Mouse (Mus musculus): ENCODE results near the gene Mcm8.
A peak's percentile ranks its signal among the peaks of the same experiment; 100 is the strongest.

Gene Mcm8

DNA sequence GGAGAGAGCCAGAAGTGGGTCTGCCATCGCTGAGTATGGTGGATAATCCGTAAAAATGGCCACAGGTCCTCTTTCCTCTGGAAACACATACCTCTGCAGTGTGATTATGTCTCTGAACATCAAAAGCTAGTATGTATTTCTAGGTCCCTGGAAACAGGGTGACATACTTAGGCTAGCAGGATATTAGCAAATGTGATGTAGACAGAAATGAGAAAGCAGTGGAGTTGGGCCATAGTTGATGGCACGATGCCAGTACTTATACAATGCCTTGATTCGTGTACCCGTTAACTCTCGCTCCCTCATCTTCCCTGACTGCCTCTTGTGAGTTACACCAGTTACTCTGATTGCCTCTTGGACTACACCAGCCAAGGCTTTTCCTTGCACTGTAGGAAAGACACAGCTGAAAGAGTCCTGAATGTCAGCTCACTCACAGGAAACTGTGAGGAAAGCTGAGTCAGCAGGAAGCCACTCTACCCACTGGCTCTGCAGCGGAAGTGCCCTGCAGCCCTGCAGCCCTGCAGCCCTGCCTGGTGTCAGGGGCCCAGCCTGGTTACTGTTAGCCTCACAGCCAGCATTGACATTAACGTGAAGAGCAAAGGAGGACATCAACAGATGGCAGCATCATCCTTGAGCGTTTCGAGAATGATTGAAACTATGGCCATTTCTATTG is 57.9 kb downstream of the Mcm8 start:
- DNase-seq (ENCODE audit: low read depth), result peak; percentile 13

DNA sequence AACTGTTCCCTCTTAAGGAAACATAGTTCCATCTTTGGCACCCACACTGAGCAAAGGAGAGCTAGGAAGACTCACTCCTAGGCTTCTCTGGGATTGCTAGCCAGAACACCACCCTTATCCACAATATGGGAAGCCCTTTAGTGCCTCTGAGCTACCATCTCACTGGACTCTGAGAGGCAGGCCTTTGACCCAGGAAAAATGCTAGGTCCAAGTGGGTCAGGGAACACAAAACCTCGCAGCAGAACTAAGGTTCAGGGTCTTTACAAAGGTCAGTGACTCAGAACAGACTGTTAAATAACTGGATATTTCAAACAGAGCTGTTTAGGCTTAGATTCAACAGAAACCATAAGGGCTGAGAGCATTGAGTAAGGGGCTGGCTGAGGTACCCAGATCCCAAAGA is 61.0 kb downstream of the Mcm8 start:
- no peak for DNase-seq (ENCODE audit: low read depth)

DNA sequence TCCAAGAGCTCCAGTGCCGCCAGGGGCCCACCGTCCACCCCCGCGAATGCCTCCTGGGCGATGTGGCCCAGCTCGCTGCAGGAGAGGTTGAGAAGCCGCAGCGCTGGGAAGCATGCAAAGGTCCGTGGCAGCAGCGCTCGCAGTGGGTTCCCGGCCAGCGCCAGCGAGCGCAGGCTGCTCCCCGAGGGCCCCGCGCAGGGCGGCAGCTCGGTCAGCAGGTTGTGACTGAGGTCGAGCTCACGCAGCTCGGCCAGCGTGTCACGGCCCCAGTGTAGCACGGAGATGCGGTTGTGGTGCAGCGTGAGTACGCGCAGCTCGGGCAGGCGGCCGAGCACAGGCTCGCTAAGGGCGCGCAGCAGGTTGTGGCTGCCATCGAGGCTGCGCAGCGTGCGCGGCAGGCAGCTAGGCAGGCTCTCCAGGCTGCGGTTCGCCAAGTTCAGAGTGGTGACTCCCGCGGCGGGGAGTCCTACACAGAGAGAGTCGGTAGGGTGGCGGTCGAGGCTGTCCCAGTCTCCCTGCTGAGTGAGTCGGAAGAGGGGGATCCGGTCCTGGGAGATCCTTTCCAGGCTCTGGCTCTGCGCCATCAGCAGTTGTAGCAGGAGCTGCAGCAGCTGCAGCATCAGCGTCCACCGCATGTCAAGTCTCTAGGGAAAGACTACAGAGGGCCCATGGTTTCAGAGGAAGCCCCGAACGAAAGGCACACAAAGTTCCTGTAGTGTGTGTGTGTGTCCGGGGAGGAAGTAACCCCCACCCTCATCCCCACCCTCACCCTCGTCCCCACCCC is 63.5 kb downstream of the Mcm8 start:
- peak; percentile 18 for DNase-seq (ENCODE audit: low read depth)

DNA sequence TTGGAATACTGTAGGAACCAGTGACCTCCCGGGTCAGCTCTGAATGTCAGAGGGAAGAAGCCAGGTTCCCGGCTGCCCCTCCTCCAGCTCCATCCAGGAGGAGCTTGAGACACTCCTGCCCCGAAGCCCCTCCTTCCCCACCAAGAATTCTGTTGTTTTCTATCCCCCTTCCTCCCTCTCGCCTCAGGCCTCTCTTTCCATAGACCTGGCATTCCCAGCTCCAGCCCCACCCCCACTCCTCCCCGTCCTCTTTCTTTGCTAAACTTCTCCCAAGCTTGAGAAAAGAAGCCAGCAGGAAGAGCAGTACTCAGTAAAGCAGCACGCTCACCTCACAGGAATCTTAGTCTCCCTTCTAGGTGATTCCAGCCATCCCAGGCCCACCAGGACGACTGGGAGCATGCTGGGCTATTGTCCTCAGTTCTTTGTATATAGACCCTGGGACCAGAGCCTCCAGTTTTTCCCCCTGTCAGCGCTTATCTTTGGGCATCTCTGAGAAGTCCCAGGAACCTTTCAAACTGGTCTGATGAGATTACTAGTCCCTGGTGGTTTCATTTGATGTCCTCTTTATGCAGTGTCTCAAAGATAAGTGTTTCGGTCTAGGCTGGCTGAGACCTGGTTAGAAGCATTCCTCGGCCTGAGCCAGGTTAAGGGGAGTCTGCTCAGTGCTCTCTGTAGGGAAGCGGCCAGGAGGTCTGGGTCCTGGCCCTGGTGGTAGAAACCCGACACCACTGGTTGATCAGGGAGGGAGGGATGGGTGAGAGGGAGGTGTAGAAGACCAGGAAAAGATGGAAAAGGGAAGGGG is 65.1 kb downstream of the Mcm8 start, which contains the start of gene Lrrn4:
TSS of gene Lrrn4 (minus strand) at position 48 of the 802 bp plus-strand sequence.
- no peak for DNase-seq (ENCODE audit: low read depth)

DNA sequence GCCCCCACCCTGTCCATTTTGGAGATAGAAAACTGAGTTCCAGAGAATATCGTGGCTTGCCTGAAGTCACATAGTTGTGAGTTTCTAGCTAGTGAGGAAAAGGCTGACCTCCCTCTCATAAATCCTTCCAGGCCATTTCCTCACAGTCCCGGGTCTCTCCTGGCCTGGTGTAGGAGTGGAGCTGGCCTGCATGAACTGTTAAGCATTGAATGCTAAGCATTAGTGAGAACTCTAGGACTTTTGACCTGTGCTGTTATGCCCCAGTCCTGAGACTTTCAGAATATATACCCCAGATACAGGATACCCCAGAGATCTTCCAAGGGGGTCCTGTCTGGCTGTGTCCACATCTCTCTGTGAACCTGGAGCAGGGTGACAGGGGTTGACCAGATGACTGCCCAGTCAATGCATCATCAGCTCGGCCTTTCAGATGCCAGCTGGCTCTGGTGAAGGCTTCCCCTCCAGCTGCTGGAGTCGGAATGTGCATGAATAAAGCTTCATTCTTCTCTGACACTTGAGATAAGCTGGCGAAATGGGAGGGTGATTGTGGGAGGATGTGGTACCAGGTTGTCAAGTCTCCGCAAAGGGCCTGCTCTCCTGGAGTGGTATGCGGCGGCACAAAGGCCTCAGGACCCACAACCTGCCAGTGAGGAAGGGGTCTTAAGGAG is 68.5 kb downstream of the Mcm8 start:
- no peak for DNase-seq (ENCODE audit: low read depth)

DNA sequence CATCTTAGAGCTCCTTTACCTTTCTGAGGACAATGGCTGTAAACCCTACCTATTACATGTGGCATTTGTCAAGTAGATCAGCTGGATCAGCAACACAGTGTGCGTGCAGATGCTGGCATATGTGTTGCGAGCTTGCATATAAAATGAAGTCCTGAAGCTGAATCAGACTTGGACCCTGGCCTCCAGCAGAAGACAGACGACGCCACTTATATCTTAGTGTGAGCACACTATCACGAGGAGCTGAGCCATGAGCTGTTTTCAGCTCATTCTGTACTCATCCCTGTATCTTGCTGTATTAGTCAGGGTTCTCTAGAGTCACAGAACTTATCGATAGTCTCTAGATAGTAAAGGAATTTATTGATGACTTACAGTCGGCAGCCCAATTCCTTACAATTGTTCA is 69.4 kb downstream of the Mcm8 start:
- no peak for DNase-seq (ENCODE audit: low read depth)
